Mouse (Mus musculus): ENCODE results near the gene Gm10382. TPM values are rescaled to one million over a fixed set of nuclear protein-coding genes. Genes with fewer than 3 reads are reported as not detected.
"Not testable (repeated sequence)": the region's sequence is repeated elsewhere in the genome, so short reads cannot be mapped to it uniquely, and the experiment has no call there.

Gm10382 gene
- polyA plus RNA-seq, 1 experiment from 2014 or later = 0.67 TPM

DNA sequence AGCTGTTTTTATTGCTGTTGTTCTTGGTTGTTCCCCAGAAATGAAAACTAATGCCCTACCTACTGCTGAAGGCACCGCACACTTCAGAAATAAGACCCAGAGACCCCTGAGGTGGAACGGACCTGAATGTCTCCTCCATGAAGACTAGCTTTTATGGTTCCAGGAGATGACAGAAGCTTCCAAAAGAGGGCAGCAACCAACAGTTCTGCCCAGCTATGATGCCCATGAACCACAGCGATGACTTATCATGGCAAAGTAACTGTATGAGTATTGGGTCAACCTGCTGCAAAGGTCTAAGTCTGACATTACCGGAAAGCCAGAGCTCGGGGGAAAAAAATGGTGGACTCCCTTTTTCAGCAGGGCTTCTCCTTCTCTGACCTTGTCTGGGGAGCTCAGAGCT is 10.2 kb upstream of the Gm10382 start:
- Histone ChIP-seq H3K27me3 (ENCODE audit: insufficient read depth, poor library complexity, severe bottlenecking) (no peaks in the 10 kb centered on the region), H3K4me1 (no peaks in the 10 kb centered on the region), H3K36me3 (0 out of 2 replicates have a peak, but pooled peaks cover 4% of the 10 kb centered on the region), H3K4me3 (no peak overlapping the region), H3K9me3 (no peaks in the 10 kb centered on the region), H3K27ac (no peak overlapping the region)
- DNase-seq (ENCODE audit: low spot score) = no peak
- 85% methylated on average over 5 of the region's 5 CpGs for WGBS

DNA sequence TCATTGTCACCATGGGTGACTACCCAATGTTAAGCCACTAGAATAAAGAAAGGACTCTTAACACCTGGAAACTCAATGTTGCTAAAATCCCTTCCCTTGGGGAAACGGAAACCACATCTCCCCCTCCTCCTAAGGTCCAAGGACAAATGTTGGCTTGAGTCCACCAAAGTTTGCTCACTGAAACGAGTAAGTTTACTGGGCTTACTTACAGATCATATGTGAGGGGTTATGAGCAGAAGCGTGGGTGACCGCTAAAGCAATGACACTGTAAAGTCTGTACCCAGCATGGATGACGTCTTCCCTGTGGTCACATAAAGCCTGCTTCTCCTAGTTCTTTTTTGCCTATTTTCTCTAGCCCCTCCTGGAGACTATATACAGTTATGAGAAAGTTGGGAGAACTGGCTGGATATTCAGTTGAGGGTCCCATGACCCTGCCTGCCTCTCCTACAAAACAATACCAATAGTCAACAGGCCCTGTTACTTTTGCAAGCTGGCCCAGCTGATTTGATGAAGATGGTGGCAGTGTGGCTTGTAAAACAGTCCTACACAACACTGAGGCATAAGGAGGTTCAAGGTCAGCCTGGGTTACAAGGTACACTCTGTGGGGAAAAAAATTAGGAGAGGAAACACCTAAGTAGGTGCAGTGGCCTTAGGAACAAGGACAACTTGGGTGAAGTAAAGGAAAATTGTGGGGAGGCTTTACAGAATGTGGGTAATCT is 7.0 kb upstream of the Gm10382 start:
- WGBS = 83% methylated on average over 5 of the region's 5 CpGs
- no peak overlapping the region for H3K27ac ChIP-seq
- H3K4me3 ChIP-seq = no peak overlapping the region
- peaks cover 24% of the 10 kb centered on the region for H3K36me3 ChIP-seq
- no peak for DNase-seq (ENCODE audit: low spot score)
- H3K27me3 ChIP-seq (ENCODE audit: insufficient read depth, poor library complexity, severe bottlenecking) = no peaks in the 10 kb centered on the region
- no peaks in the 10 kb centered on the region for H3K4me1 ChIP-seq
- no peaks in the 10 kb centered on the region for H3K9me3 ChIP-seq

DNA sequence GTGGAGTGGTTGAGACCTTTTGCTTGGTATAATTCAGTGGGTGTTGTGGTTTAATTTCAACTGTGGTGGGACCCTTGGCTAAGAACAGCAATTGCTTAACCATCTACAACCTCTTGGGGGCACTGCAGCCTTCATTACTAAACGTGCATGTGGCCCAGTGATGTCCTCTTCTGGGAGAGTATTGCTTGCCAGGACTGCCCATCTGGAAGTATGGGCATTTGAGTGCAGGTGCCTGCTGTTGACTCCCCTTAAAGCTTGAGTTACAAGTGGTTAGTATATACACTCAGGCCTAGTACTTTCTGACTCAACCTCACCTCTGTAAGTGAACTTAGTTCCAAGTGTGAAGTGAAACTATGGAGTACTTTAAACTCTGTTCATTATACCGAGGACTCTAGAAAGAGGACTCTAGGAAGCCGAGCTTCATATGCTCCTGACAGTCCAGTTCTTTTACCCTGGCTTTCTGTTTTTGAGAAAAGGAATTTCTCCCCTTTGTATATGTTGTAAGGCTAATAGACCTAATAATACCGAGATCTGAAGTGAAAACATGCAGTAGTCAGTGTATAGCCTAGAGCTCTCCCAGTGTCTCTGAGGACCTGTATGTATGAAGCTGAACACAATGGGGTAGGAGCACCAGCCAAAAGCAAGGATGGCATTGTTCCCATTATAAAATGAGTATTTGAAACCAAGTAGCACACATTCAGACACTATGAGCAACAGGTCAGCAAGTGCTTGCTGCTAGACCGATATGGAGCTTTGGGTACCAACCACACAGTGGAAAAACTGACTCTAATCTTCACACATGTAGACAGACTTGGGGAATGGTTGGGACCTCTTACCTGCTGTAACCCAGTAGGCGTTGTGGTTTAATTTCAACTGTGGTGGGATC is 6.2 kb upstream of the Gm10382 start:
- WGBS = 45% methylated on average over 6 of the region's 6 CpGs
- DNase-seq (ENCODE audit: low spot score) = no peak

DNA sequence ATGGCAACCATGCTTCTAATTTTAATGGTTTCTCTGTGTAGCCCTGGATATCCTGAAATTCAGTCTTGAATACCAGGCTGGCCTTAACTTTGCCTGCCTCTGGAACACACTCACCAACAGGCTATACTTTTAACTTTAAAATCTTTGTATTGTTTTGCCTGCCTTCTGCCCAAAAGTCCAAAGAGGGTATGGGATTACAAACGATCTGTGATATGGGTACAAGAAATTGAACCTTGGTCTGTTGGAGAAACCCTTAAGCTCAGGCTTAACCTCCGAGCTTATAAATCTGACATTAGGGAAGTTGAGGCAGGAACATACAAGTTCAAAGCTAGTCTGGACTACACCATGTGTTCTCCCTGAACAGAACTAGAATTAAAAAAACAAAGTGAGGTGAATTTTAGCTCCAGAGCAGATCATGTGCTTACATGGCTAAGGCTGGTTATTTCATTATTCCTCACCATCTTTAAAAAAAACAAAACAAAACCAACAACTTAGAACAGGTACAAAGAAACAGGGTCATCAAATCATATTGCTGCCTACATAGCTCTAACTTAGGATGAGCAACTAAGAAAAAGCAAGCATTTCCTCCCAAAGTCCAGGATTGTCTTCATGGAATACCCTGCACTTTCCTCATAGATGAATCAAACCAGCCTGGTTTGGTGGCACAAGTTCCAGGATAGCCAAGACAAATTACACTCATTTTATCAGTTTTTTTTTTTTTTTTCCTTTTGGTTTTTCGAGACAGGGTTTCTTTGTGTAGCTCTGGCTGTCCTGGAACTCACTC is 5.3 kb upstream of the Gm10382 start:
- H3K4me1 ChIP-seq = no peaks in the 10 kb centered on the region
- H3K27me3 ChIP-seq (ENCODE audit: insufficient read depth, poor library complexity, severe bottlenecking) = no peaks in the 10 kb centered on the region
- H3K4me3 ChIP-seq = no peak overlapping the region
- H3K36me3 ChIP-seq = peaks cover 32% of the 10 kb centered on the region
- H3K9me3 ChIP-seq = no peaks in the 10 kb centered on the region
- WGBS = 78% methylated on average over 3 of the region's 3 CpGs
- no peak overlapping the region for H3K27ac ChIP-seq
- DNase-seq (ENCODE audit: low spot score) = no peak

More for the DNA sequence above, 6.2 kb upstream of the Gm10382 start:
- Histone ChIP-seq H3K4me3 (no peak overlapping the region), H3K9me3 (no peaks in the 10 kb centered on the region), H3K27me3 (ENCODE audit: insufficient read depth, poor library complexity, severe bottlenecking) (no peaks in the 10 kb centered on the region), H3K27ac (no peak overlapping the region), H3K36me3 (peaks cover 26% of the 10 kb centered on the region), H3K4me1 (no peaks in the 10 kb centered on the region)

DNA sequence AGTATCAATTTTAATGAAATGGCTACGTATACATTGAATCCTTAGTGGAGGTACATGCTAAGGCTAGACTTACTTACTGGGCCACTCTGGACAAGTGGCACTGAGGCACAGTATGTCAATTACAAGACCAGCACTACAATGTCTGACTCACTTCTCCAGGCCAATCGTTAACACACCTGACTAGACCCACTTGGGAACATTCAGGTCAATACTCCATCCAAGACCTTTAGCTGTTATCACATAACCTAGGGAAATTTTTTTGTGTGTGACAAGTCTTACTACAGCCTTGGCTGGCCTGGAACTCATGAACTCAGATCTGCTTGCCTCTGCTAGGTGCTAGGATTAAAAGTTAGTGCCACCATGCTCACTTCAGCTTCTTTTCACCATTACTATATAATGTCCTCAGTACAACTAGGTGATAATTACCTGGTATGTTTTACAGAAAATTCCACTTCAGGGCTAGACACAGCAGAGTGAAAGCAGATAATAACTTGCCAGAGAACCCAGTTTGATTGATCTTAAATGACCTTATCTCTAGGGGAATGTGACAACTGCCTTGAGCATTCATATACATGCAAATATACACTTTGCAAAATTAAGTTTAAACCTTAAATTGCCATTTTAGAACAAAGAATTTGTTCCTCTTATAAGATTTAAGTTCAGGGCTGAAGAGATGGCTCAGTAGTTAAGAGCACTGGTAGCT is 4.5 kb upstream of the Gm10382 start:
- 79% methylated on average over 2 of the region's 2 CpGs for WGBS
- H3K4me3 ChIP-seq = no peak overlapping the region

DNA sequence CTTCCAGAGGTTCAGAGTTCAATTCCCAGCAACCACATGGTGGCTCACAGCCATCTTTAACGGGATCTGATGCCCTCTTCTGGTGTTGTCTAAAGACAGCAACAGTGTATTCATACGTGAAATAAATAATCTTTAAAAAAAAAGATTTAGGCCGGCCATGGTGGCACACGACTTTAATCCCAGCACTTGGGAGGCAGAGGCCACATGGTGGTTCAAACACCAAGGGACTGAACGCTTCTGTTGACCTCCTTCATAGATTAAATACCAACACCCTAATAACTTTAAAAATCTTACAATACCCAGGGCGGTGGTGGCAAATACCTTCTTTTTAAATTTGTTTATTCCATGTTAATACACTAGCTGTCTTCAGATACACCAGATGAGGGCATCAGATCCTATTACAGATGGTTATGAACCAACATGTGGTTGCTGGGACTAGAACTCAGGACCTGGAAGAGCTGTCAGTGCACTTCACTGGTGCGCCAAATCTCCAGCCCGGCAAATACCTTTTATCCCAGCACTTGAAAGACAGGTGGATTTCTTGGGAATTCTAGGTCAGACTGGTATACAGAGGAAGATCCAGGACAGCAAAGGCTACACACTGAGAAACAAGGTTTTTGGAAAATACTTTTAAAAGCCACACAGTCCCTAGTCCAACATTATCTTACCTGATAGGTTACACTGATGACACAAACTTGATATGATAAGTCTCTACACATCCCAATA is 3.7 kb upstream of the Gm10382 start:
- 78% methylated on average over 8 of the region's 8 CpGs for WGBS
- Histone ChIP-seq H3K4me3 (no peak overlapping the region), H3K27ac (no peak overlapping the region), H3K9me3 (no peaks in the 10 kb centered on the region), H3K36me3 (peaks cover 33% of the 10 kb centered on the region), H3K4me1 (no peaks in the 10 kb centered on the region), H3K27me3 (ENCODE audit: insufficient read depth, poor library complexity, severe bottlenecking) (no peaks in the 10 kb centered on the region)
- no peak for DNase-seq (ENCODE audit: low spot score)

More for the DNA sequence above, 4.5 kb upstream of the Gm10382 start:
- H3K4me1 ChIP-seq = no peaks in the 10 kb centered on the region
- peaks cover 33% of the 10 kb centered on the region for H3K36me3 ChIP-seq
- H3K9me3 ChIP-seq = no peaks in the 10 kb centered on the region
- no peak for DNase-seq (ENCODE audit: low spot score)
- no peak overlapping the region for H3K27ac ChIP-seq
- H3K27me3 ChIP-seq (ENCODE audit: insufficient read depth, poor library complexity, severe bottlenecking) = no peaks in the 10 kb centered on the region

DNA sequence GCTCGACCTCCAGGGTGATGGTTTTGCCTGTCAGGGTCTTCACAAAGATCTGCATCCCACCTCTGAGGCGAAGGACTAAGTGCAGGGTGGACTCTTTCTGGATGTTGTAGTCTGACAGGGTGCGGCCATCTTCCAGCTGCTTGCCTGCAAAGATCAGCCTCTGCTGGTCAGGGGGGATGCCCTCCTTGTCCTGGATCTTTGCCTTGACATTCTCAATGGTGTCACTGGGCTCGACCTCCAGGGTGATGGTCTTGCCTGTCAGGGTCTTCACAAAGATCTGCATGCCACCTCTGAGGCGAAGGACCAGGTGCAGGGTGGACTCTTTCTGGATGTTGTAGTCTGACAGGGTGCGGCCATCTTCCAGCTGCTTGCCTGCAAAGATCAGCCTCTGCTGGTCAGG is 1.8 kb upstream of the Gm10382 start:
- WGBS = 87% methylated on average over 5 of the region's 6 CpGs

DNA sequence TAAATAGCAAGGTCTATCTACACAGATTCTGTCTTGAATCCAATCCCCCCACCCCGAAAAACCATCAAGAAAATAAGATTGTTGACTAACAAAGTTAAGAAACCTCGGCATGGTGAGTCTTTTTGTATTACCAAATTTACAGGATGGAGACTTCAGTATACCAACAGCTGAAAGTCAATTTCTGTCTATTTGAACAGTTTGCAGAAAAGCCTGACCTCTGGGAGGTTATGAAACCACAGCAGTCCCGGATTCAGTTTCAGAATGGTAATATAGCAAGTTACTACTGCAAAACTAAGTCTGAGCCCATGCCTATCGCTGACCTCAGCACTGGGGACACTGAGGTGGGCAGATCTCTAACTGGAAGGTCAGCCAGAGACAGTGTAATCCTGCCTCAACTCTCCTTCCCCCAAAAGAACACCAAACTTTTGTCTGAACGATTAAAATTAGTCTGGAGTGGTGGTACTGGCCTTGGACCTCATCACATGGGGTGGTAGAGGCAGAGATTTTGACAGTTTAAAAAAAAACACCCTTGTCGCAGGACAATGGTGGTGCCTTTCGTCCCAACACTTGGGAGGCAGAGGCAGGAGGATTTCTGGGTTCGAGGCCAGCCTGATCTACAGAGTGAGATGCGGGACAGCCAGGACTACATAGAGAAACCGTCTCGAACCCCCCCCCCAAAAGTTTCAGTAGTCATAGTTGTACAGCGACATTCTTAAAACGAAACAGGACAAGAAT is 597 bp upstream of the Gm10382 start:
- 26% methylated on average over 13 of the region's 13 CpGs for WGBS
- no peak for DNase-seq (ENCODE audit: low spot score)
- peak overlapping the region; percentile 100 for H3K27ac ChIP-seq
- peaks cover 20% of the 10 kb centered on the region for H3K4me1 ChIP-seq
- peaks cover 33% of the 10 kb centered on the region for H3K36me3 ChIP-seq
- H3K4me3 ChIP-seq = peak overlapping the region; percentile 92
- no peaks in the 10 kb centered on the region for H3K9me3 ChIP-seq
- H3K27me3 ChIP-seq (ENCODE audit: insufficient read depth, poor library complexity, severe bottlenecking) = no peaks in the 10 kb centered on the region

More for the DNA sequence above, 1.8 kb upstream of the Gm10382 start:
- not testable (repeated sequence) for H3K9me3 ChIP-seq; H3K4me3 ChIP-seq; H3K27ac ChIP-seq; DNase-seq (ENCODE audit: low spot score); H3K27me3 ChIP-seq (ENCODE audit: insufficient read depth, poor library complexity, severe bottlenecking)
- peaks cover 33% of the 10 kb centered on the region for H3K36me3 ChIP-seq
- peaks cover 11% of the 10 kb centered on the region; the same call in 1 of the 2 replicates for H3K4me1 ChIP-seq

DNA sequence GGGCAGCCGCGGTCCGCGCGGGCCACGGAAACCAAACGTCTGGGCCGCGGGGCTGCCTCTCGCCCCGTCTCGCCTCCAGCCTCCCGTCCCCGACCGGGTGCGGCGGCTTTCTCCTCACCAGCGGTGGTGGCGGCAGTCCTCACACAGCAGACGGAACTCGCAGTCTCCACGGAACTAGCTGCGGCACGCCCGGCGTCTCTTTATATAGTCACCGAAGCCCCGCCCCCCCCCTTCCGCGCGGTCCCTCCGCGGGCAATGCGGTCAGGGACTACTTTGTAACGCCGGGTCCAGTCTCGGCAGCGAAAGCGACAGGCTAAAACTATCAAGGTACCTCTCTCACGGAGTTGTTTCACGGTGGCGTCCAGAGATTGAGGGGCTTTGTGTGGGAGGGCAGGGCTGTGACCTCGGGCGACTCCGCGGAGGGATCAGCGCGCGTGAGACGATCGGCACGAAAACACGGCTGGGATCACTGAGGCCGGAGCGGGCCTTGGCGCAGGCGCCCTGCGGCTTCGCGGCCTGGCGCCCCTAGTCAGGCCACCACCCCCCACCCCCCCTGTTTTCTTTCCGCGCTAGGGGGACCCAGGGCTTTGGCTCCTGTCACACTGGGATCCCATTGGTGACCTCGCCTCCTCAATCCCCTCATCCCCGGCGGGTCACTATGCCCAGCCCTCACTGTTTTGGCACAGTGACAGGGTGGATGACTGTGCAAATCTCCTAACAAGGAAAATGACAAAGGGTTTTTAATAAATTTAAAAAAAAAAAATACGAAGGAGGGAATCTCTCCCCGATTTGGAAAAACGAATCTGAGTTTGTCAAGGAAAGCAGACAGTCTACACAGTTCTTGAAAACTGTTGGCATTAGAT is 688 bp downstream of the Gm10382 start, which contains the start of gene Ubc:
Gene Ubc, minus strand, starts transcription at position 624 of the 863 bp plus-strand sequence.
- no peaks in the 10 kb centered on the region for H3K27me3 ChIP-seq (ENCODE audit: insufficient read depth, poor library complexity, severe bottlenecking)
- 1% methylated on average over 69 of the region's 69 CpGs for WGBS

DNA sequence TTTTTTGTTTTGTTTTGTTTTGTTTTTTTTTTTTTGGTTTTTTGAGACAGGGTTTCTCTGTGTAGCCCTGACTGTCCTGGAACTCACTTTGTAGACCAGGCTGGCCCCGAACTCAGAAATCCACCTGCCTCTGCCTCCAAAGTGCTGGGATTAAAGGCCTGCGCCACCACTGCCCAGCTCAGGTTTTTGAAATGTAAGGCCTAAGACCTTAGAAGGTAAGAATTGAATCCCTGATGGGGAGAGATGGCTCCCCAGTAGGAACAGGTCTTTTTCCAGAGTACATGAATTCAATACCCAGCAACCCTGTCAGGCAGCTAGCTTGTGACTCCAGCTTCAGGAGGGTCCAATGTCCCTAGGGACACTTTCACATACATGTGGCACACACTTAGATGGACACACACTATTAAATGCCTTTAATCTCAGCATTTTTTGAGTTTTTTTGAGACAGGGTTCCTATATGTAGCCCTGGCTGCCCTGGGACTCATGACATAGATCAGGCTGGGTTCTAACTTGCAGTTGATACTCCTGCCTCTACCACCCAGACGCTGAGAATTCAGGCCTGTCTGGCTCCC is 1.9 kb downstream of the Gm10382 start:
- DNase-seq (ENCODE audit: low spot score) = no peak
- H3K4me3 ChIP-seq = no peak overlapping the region
- H3K27me3 ChIP-seq (ENCODE audit: insufficient read depth, poor library complexity, severe bottlenecking) = no peaks in the 10 kb centered on the region
- H3K4me1 ChIP-seq = peaks cover 37% of the 10 kb centered on the region
- no peaks in the 10 kb centered on the region for H3K9me3 ChIP-seq
- whole genome bisulfite sequencing = 92% methylated on average over 3 of the region's 3 CpGs
- H3K36me3 ChIP-seq = peaks cover 10% of the 10 kb centered on the region
- peak overlapping the region; percentile 100 for H3K27ac ChIP-seq

More for the DNA sequence above, 688 bp downstream of the Gm10382 start, which contains the start of gene Ubc:
- H3K9me3 ChIP-seq = no peaks in the 10 kb centered on the region
- H3K4me1 ChIP-seq = peaks cover 33% of the 10 kb centered on the region
- peaks cover 22% of the 10 kb centered on the region for H3K36me3 ChIP-seq
- peak within 1 kb of the TSS; percentile 92 for H3K4me3 ChIP-seq
- DNase-seq (ENCODE audit: low spot score) = peak; percentile 94
- peak within 1 kb of the TSS; percentile 100 for H3K27ac ChIP-seq
